ENCODE assay signal across 13 mouse cellular contexts in genomic region chr13:56588454-56589117, GRCm38 (mm10). TPM values are rescaled to one million over a fixed set of nuclear protein-coding genes. Genes with fewer than 3 reads are reported as not detected.
DNase-seq lines count a peak whose midpoint lies in the region; ATAC-seq and TF ChIP-seq lines count a peak whose summit lies in the region.
"Had no signal": no experiment of that assay in that cellular context is flagged by ENCODE, and none has a peak within 500 bp of the region (broad histone marks: within the 10 kb centered on the region; RNA-seq: fewer than 3 reads in every experiment).

No protein-coding gene starts in this region.

- no peaks in the 10 kb centered on the region for H3K36me3 ChIP-seq in kidney, embryonic 15.5 days
- H3K36me3 ChIP-seq in midbrain, postnatal 0 days (ENCODE audit: insufficient read depth, low read length), result no peaks in the 10 kb centered on the region
- H3K36me3 ChIP-seq: embryonic facial prominence, embryonic 15.5 days had no signal

- WGBS in kidney, embryonic 15.5 days, result 60% methylated on average over 14 of the region's 14 CpGs
- WGBS in midbrain, postnatal 0 days, result 79% methylated on average over 14 of the region's 14 CpGs

- H3K27ac ChIP-seq in kidney, embryonic 15.5 days, result peak overlapping the region; percentile 41; the same call in 1 of the 2 replicates
- H3K27ac ChIP-seq in midbrain, postnatal 0 days (ENCODE audit: low read depth, low read length), result no peak overlapping the region
- H3K27ac ChIP-seq: embryonic facial prominence, embryonic 15.5 days had no signal

- 0 out of 2 replicates have a peak, but pooled peaks cover 4% of the 10 kb centered on the region for H3K27me3 ChIP-seq in kidney, embryonic 15.5 days
- H3K27me3 ChIP-seq in midbrain, postnatal 0 days (ENCODE audit: insufficient read depth, low read length), result no peaks in the 10 kb centered on the region
- H3K27me3 ChIP-seq: embryonic facial prominence, embryonic 15.5 days had no signal

- peaks cover 56% of the 10 kb centered on the region for H3K4me1 ChIP-seq in kidney, embryonic 15.5 days
- no peaks in the 10 kb centered on the region for H3K4me1 ChIP-seq in midbrain, postnatal 0 days (ENCODE audit: insufficient read depth, low read length)

- no peak for TF ChIP-seq CTCF in midbrain, postnatal 0 days (IDR thresholded peaks at IDR 0.05)

- DNase-seq in kidney, postnatal 4 days, result no peak
- peak; percentile 74 for DNase-seq in adrenal gland, postnatal 10 days
- peak; percentile 51 to 55 for DNase-seq in heart, postnatal 10 days
- DNase-seq in ovary, postnatal 36 days (ENCODE audit: low spot score), result peak; percentile 52
- DNase-seq in midbrain, postnatal 0 days (ENCODE audit: low spot score), result no peak
- DNase-seq in left cerebral cortex, adult 9 months (ENCODE audit: low spot score in 2 of 2), result no peak
- no peak for DNase-seq in right cerebral cortex, adult 2 months (ENCODE audit: low spot score in 2 of 2)
- DNase-seq: cerebellum, adult 11 months; layer of hippocampus, adult 9-11 months had no signal

- no peak overlapping the region for H3K9ac ChIP-seq in kidney, embryonic 15.5 days
- no peak overlapping the region for H3K9ac ChIP-seq in midbrain, postnatal 0 days (replicated peaks; ENCODE audit: low read length, poor library complexity, severe bottlenecking)
- H3K9ac ChIP-seq: embryonic facial prominence, embryonic 15.5 days had no signal

- intact Hi-C loops in heart, postnatal 10 days (cut with DNase I), result no loop called here

- no peak for ATAC-seq in kidney, embryonic 15.5 days (replicated peaks; ENCODE audit: low FRiP score)
- no peak for ATAC-seq in midbrain, postnatal 0 days (ENCODE audit: low FRiP score)

- H3K4me3 ChIP-seq in kidney, embryonic 15.5 days (replicated peaks), result no peak overlapping the region
- H3K4me3 ChIP-seq in midbrain, postnatal 0 days (ENCODE audit: low read depth, low read length), result no peak overlapping the region
- H3K4me3 ChIP-seq: embryonic facial prominence, embryonic 15.5 days had no signal

- H3K4me2 ChIP-seq in kidney, embryonic 15.5 days, result no peak overlapping the region
- H3K4me2 ChIP-seq in midbrain, postnatal 0 days (ENCODE audit: low read depth, low read length, poor library complexity, severe bottlenecking), result no peak overlapping the region
- H3K4me2 ChIP-seq: embryonic facial prominence, embryonic 15.5 days had no signal

- H3K9me3 ChIP-seq in kidney, embryonic 15.5 days (replicated peaks), result no peaks in the 10 kb centered on the region
- H3K9me3 ChIP-seq in midbrain, postnatal 0 days (ENCODE audit: low read length), result no peaks in the 10 kb centered on the region
- H3K9me3 ChIP-seq: embryonic facial prominence, embryonic 15.5 days had no signal

RNA-seq across cellular contexts. Expression of gene Tgfbi, which starts 20.7 kb away (rescaled TPM):
- polyA plus RNA-seq in kidney, embryonic 15.5 days (2015; fragmentation: Nextera tagmentation; extraction: Ambion mirVana), result 121 and 135 TPM in 2 replicates
- 10 to 100 TPM; 52.0 to 57.7 TPM for total RNA-seq in adrenal gland, postnatal 10 days (2021)
- 10 to 100 TPM; 18.6 to 21.2 TPM for total RNA-seq in heart, postnatal 10 days (2021)
- total RNA-seq in midbrain, postnatal 0 days (2014; rRNA removed), result 6.3 and 7.5 TPM in 2 replicates
- polyA plus RNA-seq in midbrain, postnatal 0 days (2015; fragmentation: Nextera tagmentation; extraction: Ambion mirVana), result 3.0 and 3.4 TPM in 2 replicates

RNA-seq across cellular contexts. Expression of gene Lect2, which starts 40.3 kb away (rescaled TPM):
- polyA plus RNA-seq in kidney, embryonic 15.5 days (2015; fragmentation: Nextera tagmentation; extraction: Ambion mirVana), result 1.8 and 2.5 TPM in 2 replicates
- 10 to 100 TPM; 31.2 to 68.1 TPM for total RNA-seq in adrenal gland, postnatal 10 days (2021)
- not detected for total RNA-seq in heart, postnatal 10 days (2021)
- total RNA-seq in midbrain, postnatal 0 days (2014; rRNA removed), result not detected in 2 replicates
- not detected in 2 replicates for polyA plus RNA-seq in midbrain, postnatal 0 days (2015; fragmentation: Nextera tagmentation; extraction: Ambion mirVana)
- total RNA-seq: hematopoietic stem cell, adult 5-6 weeks had no signal
- polyA plus RNA-seq: embryonic facial prominence, embryonic 15.5 days; neural tube, embryonic 14.5 days had no signal

Comparison
In these comparisons a context has a peak if more than half of its experiments do, and no peak if none do; other contexts are left out.
1. DNase-seq: peak in adrenal gland, postnatal 10 days (single experiment), heart, postnatal 10 days (2 of 2) and ovary, postnatal 36 days (single experiment); none in kidney, postnatal 4 days (0 of 2), midbrain, postnatal 0 days (single experiment), left cerebral cortex, adult 9 months (0 of 2) and right cerebral cortex, adult 2 months (0 of 2).
2. RNA of gene Lect2, which starts 40.3 kb away (total RNA-seq): 31.2 to 68.1 TPM in adrenal gland, postnatal 10 days; not detected in heart, postnatal 10 days and not detected in midbrain, postnatal 0 days; every median in the first group is over 10 times any median in the second.